Mouse (Mus musculus) cerebellum, adult 2 months (tissue): ENCODE results near the gene Tmem221. TPM values are rescaled to one million over a fixed set of nuclear protein-coding genes. Genes with fewer than 3 reads are reported as not detected.

ENCODE experiments used
- DNase-seq, 2 experiments: peaks; one replicate each; pipeline ENCODE4 v3.0.0; 2021
- H3K27ac ChIP-seq: fragments of 200-500 bp; 2 replicates; pipeline ENCODE4 v1.5.1; 2012; ENCODE audit warnings: low read length, control low read depth, inconsistent platforms; ENCODE audit not compliant: insufficient read depth
- H3K27me3 ChIP-seq: fragments of 200-500 bp; 2 replicates; pipeline ENCODE4 v1.6.1; 2012; ENCODE audit warnings: inconsistent platforms, mild to moderate bottlenecking, low read length, moderate library complexity; ENCODE audit not compliant: control insufficient read depth, insufficient read depth
- H3K4me1 ChIP-seq: fragments of 200-500 bp; 2 replicates; pipeline ENCODE4 v1.6.1; 2011; ENCODE audit warnings: low read length; ENCODE audit not compliant: control insufficient read depth, insufficient read depth
- H3K4me3 ChIP-seq: fragments of 200-500 bp; replicated peaks from 2 replicates; pipeline ENCODE3; 2011; ENCODE audit warnings: mild to moderate bottlenecking, low read depth, low read length, control low read depth; ENCODE audit not compliant: insufficient read depth
- CTCF ChIP-seq: fragments of 200-500 bp; IDR thresholded peaks from 2 replicates; pipeline ENCODE4 v1.5.1; 2011; ENCODE audit warnings: low read depth, mild to moderate bottlenecking, control low read depth, low read length, moderate library complexity, borderline replicate concordance; ENCODE audit not compliant: insufficient read depth
- POLR2A ChIP-seq: fragments of 200-500 bp; IDR thresholded peaks from 2 replicates; pipeline ENCODE4 v1.6.1; 2011; ENCODE audit warnings: low read length, control low read depth, borderline replicate concordance; ENCODE audit not compliant: insufficient read depth
- WGBS: fragments of 180-500 bp; shearing (Covaris S2); methylation state at CpG from one replicate; pipeline ENCODE4 v1.1.7; 2018; 5-methylcytosine and 5-hydroxymethylcytosine counted together
- polyA plus RNA-seq: library from polyadenylated mRNA; depleted of rRNA; stranded (reverse); fragments of >200 nt; gene quantifications from 2 replicates; pipeline ENCODE4 v1.2.3, GENCODE M21; 2012; rRNA removed

Gene Tmem221
- polyA plus RNA-seq, 1 experiment = 0.26 TPM

DNA sequence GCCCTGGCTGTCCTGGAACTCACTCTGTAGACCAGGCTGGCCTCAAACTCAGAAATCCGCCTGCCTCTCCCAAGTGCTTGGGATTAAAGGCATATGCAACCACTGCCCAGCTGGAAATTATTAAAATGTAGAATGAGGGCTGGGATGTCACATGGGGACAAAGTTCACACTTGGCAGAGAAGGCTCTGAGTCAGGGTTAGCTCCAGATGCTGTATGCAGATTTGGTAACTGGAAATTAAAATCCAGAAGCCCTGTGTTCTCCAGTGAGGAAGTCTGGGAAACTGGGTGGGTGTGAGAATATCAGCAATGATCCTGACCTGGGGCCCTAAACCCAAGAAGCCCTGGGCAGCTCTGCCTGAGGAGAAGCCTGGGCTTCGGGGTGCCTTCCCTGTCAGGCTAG lies 49.4 kb downstream of the Tmem221 start:
- no peaks in the 10 kb centered on the region for H3K27me3 ChIP-seq
- 67% methylated on average over 2 of the region's 2 CpGs for WGBS
- no peak for TF ChIP-seq POLR2A
- no peak for TF ChIP-seq CTCF

DNA sequence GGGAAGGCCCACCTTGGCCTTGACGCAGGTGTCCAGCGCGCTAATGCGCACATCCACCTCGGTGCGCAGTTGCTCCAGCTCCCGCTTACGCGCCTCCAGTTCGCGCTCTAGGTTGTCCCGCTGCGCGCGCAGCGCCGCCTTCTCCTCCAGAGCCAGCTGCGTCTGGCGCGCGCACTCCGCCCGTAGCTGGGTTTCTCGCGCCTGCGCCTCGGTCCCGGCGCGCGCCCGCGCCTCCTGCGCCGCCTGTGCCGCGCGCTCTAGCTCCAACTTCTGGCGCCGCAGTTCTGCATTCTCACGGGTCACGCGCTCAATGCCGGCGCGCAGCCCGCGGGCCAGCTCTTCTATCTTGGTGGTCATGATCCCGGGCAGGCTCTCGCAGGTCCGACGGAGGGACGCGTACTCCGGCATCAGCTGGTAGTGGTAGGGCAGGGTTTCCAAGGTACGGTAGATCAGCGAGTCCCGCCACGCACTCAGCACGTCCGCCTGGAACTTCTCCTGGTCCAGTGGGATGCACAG lies 51.0 kb downstream of the Tmem221 start:
- Histone ChIP-seq H3K4me1 (peaks cover 13% of the 10 kb centered on the region), H3K27ac (0 out of 2 replicates have a peak overlapping the region, but pooled peaks have one; percentile 6), H3K27me3 (no peaks in the 10 kb centered on the region), H3K4me3 (peak overlapping the region; percentile 60)
- under 1% methylated on average over 61 of the region's 61 CpGs for WGBS
- peak; percentile 63; the same call in 1 of the 2 replicates for TF ChIP-seq POLR2A
- TF ChIP-seq CTCF = no peak
- peak; percentile 84 to 88 for DNase-seq

More for the DNA sequence above, 49.4 kb downstream of the Tmem221 start:
- DNase-seq = no peak
- peaks cover 13% of the 10 kb centered on the region for H3K4me1 ChIP-seq
- H3K27ac ChIP-seq = no peak overlapping the region
- H3K4me3 ChIP-seq = no peak overlapping the region

DNA sequence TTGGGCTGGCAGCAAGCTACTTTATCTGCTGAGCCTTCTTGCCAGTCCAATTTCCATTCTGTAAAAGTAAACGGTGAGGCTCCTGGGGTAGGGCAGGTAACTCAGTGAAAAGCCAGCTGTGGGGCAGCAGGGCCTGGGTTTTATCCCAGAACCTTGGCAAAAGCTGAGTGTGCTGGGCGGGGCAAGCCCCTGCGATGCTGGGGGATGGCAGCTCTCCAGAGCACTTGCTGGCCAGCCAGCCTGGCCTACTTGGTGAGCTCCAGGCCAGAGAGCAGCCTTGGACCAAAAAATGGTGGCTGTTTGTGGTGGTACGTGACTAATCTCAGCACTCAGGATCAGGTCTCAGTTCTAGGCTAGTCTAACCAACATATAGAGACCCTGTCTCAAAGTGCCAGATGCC lies 52.7 kb downstream of the Tmem221 start:
- Histone ChIP-seq H3K4me1 (peaks cover 13% of the 10 kb centered on the region), H3K4me3 (no peak overlapping the region), H3K27me3 (no peaks in the 10 kb centered on the region), H3K27ac (no peak overlapping the region)
- no peak for TF ChIP-seq POLR2A
- no peak for TF ChIP-seq CTCF
- peak; percentile 74 to 78 for DNase-seq
- 10% methylated on average over 4 of the region's 4 CpGs for WGBS

DNA sequence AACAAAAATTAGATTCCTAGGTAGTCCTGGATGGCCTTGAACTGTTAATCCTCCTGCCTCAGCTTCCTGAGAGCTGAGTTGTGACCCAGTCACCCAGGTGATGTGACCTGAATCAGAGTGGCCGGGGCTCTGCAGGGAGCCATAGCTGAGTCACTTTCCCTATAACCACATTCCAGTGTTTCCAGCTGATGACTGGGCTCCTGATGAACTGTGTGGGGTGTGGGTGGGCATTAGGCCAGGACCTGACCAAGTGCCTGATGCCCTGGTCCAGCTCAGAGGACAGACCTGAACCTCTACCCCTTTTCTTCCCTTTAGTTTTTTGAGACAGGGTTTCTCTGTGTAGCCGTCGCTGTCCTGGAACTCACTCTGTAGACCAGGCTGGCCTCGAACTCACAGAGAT lies 53.3 kb downstream of the Tmem221 start:
- H3K4me1 ChIP-seq = peaks cover 13% of the 10 kb centered on the region
- WGBS = 95% methylated on average over 4 of the region's 4 CpGs
- H3K27ac ChIP-seq = no peak overlapping the region
- H3K4me3 ChIP-seq = no peak overlapping the region
- no peak for DNase-seq
- TF ChIP-seq POLR2A = no peak
- no peak for TF ChIP-seq CTCF
- no peaks in the 10 kb centered on the region for H3K27me3 ChIP-seq

DNA sequence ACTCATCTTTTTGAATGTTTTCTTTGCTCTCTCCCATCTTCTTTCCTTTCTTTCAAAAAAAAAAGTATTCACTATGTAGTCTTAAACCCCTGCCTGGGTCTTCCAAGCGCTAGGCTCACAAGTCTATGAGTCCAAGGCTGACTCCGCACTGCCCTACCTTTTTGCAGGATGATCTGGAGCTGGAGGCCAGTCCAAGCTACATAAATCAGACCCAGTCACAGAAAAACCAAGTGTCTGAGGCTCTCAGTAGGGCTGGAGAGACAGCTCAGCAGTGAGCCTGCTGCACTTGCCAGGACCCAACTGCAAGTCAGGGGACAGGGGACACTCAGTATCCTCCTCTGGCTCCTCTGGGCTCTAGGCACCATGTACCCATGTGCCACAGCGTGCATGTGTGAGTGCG lies 54.3 kb downstream of the Tmem221 start:
- H3K4me3 ChIP-seq = no peak overlapping the region
- WGBS = 97% methylated on average over 4 of the region's 4 CpGs
- H3K27ac ChIP-seq = no peak overlapping the region
- no peak for DNase-seq
- no peaks in the 10 kb centered on the region for H3K27me3 ChIP-seq
- no peak for TF ChIP-seq POLR2A
- no peak for TF ChIP-seq CTCF
- H3K4me1 ChIP-seq = peaks cover 14% of the 10 kb centered on the region

Other genes starting within 250 kb of the Tmem221 start
- 199 and 204 TPM in 2 replicates for gene Use1, start 192.0 kb downstream of the Tmem221 start, polyA plus RNA-seq
- 7.3 and 8.0 TPM in 2 replicates for gene Ocel1, start 187.6 kb downstream of the Tmem221 start, polyA plus RNA-seq
- 53.0 and 59.8 TPM in 2 replicates for gene Nr2f6, start 176.9 kb downstream of the Tmem221 start, polyA plus RNA-seq
- 9.5 and 9.7 TPM in 2 replicates for gene Ushbp1, start 163.1 kb downstream of the Tmem221 start, polyA plus RNA-seq
- gene Babam1, start 162.0 kb downstream of the Tmem221 start, polyA plus RNA-seq = 163 and 179 TPM in 2 replicates
- 0.43 and 0.44 TPM in 2 replicates for gene Ankle1, start 152.9 kb downstream of the Tmem221 start, polyA plus RNA-seq
- gene Abhd8, start 95.2 kb downstream of the Tmem221 start, polyA plus RNA-seq = 392 TPM in 2 replicates
- gene Mrpl34, start 93.9 kb downstream of the Tmem221 start, polyA plus RNA-seq = 68.5 and 75.4 TPM in 2 replicates
- gene Dda1, start 89.7 kb downstream of the Tmem221 start, polyA plus RNA-seq = 119 and 121 TPM in 2 replicates
- gene Ano8, start 72.9 kb downstream of the Tmem221 start, polyA plus RNA-seq = 76.2 and 81.8 TPM in 2 replicates
- 33.3 and 34.7 TPM in 2 replicates for gene Gtpbp3, start 70.8 kb downstream of the Tmem221 start, polyA plus RNA-seq
- gene Plvap, start 47.1 kb downstream of the Tmem221 start, polyA plus RNA-seq = 25.6 and 28.8 TPM in 2 replicates
- 0.08 and 0.10 TPM in 2 replicates for gene Ccdc194, start 33.2 kb downstream of the Tmem221 start, polyA plus RNA-seq
- gene Bst2, start 21.4 kb downstream of the Tmem221 start, polyA plus RNA-seq = 13.6 and 17.3 TPM in 2 replicates
- gene Mvb12a, start 15.9 kb downstream of the Tmem221 start, polyA plus RNA-seq = 113 and 118 TPM in 2 replicates
- gene Nxnl1, start 7.7 kb upstream of the Tmem221 start, polyA plus RNA-seq = 0.10 and 0.11 TPM in 2 replicates
- 142 and 153 TPM in 2 replicates for gene Slc27a1, start 10.0 kb upstream of the Tmem221 start, polyA plus RNA-seq
- 42.5 and 42.8 TPM in 2 replicates for gene Pgls, start 33.3 kb upstream of the Tmem221 start, polyA plus RNA-seq
- 3.4 and 3.7 TPM in 2 replicates for gene Fam129c, start 38.8 kb upstream of the Tmem221 start, polyA plus RNA-seq
- gene Colgalt1, start 52.1 kb upstream of the Tmem221 start, polyA plus RNA-seq = 74.1 and 77.6 TPM in 2 replicates
- gene Unc13a, start 112.9 kb upstream of the Tmem221 start, polyA plus RNA-seq = 97.3 and 110 TPM in 2 replicates
- gene Jak3, start 117.4 kb upstream of the Tmem221 start, polyA plus RNA-seq = 3.6 and 3.9 TPM in 2 replicates
- 0.65 and 2.1 TPM in 2 replicates for gene Insl3, start 130.3 kb upstream of the Tmem221 start, polyA plus RNA-seq
- 0.44 and 0.48 TPM in 2 replicates for gene B3gnt3, start 142.9 kb upstream of the Tmem221 start, polyA plus RNA-seq
- 108 and 115 TPM in 2 replicates for gene Fcho1, start 166.8 kb upstream of the Tmem221 start, polyA plus RNA-seq